Mouse (Mus musculus) heart, postnatal 14 days (tissue): Measurements from ENCODE around the gene Pmepa1. TPM values are rescaled to one million over a fixed set of nuclear protein-coding genes. Genes with fewer than 3 reads are reported as not detected.

ENCODE experiments used
- DNase-seq, 2 experiments: peaks; one replicate each; pipeline ENCODE4 v3.0.0; 2021 to 2022
- intact Hi-C: fragments of 180-260 bp; cut with DNase I; formaldehyde crosslinking; loops from one replicate; pipeline ENCODE4 v1.15.1; 2025
- total RNA-seq, 2 experiments: library from RNA; stranded (reverse); gene quantifications; 2 replicates each; pipeline ENCODE4 v1.2.3; 2021

The Pmepa1 gene
- total RNA-seq, 2 experiments from 2014 or later, result 32.4 to 32.5 TPM

DNA sequence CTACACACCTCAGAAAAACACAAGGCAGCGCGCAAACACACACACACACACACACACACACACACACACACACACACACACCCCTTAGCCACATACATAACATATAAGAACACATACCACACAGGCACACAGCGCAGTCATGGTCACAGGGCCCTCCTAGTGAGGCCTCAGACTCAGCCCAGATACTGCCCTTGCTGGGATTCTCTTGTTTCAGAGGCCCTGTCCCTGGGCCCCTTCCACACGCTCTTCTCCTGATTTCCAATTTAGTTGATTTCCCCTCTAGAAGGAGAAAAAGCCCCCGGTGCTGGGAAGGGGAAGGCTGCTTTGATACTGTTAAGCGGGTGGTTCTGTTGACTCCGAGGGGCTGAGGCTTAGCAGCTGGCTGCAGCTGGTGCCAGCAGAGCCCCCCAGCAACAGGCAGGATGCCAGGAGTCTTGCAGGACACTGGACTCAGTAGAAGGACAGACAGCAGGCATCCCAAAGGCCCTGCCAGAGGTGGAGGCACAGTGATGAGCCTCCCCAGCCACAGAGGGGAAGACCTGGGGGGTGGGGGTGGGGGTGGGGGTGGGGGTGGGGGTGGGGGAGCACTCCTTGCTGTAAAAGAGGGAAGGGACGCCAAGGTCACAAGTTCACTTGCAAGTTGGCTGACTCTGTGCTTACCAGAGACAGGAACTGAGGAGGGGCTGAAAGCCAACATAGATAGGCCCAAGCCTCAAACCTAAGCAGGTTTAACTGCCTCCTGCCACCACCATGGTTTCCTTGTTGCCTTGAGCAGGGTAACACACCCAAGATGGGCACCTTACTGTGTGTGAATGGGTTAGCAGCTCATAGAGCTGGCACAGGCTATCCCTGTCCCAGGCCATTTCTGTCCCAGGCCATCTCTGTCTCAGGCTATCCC is 40.6 kb downstream of the Pmepa1 start:
- intact Hi-C loops, result no loop called here
- no peak for DNase-seq

DNA sequence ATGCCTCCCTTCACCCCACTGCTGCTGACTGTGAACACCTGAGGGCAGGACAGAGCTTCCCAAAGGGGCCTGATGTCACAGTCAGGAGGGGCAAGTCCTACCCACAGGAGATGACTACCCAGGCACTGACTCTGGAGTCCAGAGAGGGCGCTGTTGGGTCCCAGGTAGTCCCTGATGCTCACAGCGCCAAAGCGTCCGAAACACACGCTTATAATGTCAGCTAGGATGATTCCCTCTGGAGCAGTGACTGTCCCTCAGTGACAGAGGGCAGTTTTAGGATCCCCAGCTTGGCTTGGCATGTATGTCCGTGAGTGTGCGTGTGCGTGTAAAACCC is 43.6 kb downstream of the Pmepa1 start:
- DNase-seq, result no peak
- intact Hi-C loops, result loop anchor here (5.0 kb wide), 1 partner anchor 105 kb away; no protein-coding TSS in a partner anchor

DNA sequence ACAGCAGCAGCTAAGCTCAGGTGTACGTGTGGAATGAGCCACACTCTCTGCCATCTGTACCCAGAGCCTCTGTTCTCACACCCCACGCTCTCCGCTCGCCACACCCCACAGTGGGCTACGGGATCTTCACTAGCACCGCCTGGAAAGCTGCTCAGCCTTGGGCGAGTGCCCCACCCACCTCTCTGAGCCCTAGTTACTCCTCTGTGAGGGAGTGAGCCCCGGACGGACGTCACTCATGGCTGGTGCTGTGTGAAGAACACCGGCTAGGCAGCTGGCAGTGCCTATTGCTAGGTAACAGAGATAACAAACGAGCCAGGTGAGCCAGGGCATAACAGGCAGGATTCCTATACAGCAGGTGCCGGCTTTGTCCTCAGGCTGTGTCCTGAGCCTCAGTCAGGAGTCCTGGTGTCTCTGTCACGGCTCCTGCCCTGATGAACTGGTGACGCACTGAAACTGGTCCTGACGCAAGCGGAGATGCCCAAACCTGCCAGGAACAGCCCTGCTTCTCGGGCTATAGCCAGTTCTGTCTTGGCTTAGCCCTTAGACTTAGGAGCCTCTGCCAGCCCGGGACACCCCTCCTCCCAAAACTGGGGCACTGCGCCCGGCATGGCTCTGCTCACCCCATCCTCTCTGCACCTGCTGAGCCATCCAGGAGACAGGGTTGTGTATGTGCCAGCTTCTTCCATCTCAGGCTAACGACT is 44.1 kb downstream of the Pmepa1 start:
- intact Hi-C loops, result loop anchor here (5.0 kb wide), 1 partner anchor 105 kb away; no protein-coding TSS in a partner anchor

DNA sequence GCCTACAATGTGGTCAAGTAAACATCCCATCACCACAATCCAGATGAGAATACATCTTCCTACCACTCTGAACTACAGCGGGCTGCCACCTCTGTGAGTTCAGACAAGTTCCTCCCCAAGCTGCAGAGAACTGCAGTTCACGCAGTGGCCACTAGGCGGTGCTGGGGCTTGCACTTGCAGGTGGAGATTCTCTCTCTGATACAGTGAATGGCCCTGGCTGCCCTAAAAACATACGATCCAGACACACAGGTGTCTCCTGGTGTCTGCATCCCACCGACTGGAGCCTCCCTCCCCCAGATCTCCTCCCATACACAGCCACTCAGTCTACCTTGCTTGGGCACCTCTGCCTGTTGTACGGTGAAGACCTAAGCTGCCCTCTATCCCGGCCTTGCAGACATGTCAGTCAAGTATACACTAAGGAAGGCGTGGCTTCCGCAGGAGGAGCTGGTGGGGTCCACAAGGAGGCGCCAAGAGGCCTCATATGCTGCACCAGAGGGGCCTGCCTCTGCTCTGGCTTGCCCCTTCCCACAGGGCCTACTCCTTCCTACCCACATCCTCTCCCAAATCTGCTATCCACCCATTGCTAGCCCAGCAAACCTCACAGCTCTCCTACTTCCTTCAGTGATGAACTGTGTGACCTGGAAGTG is 46.6 kb downstream of the Pmepa1 start:
- intact Hi-C loops, result loop anchor here (1.0 to 5.0 kb wide), 5 partner anchors 45 to 224 kb away; no protein-coding TSS in a partner anchor
- DNase-seq, result peak; percentile 88 to 94

More for the DNA sequence above, 44.1 kb downstream of the Pmepa1 start:
- DNase-seq, result no peak

- DNase-seq, result no peak
- intact Hi-C loops, result loop anchor here (2.0 kb wide), 1 partner anchor 188 kb away; no protein-coding TSS in a partner anchor
Observed at GRCm38 (mm10) chr2:173228567-173228966, 47.8 kb downstream of the Pmepa1 start.

DNA sequence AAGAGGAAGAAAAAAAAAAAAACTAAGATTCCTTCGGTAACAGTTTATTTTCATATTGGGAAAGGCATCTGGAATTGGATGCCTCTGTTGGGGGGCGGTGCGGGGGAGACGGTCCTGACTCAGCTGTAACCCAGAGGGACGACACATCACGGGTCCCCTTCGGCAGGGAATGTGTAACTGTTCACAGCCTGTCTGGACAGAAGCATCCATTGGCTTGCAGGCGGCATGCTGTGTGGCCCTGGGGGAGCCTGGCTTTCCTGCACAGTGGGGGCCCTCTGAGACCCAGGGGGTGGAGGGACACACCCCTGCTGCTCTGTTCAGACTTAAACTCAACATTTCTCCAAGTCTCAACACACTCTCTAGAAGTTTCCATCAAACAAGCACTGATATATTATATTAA is 49.5 kb downstream of the Pmepa1 start:
- intact Hi-C loops, result no loop called here
- no peak for DNase-seq

DNA sequence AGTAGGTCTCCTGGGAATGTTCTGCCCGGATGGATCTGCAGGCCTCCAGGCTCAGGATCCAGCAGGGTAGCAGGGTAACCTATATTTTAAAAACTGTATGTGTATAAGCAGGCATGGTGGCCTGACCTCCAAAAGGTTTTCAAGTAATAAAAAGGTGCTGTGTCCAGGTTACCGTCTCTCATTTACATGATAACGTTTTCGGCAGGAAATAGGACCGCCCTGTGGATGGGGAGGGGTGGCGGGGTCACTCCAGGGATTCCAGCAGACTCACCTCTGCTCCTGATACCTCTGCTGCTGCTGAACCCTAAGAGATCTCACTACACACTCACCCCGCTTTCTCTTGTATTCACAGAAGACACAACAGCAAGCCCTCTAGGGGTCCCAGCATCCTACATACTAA is 50.4 kb downstream of the Pmepa1 start:
- intact Hi-C loops, result no loop called here
- DNase-seq, result no peak

DNA sequence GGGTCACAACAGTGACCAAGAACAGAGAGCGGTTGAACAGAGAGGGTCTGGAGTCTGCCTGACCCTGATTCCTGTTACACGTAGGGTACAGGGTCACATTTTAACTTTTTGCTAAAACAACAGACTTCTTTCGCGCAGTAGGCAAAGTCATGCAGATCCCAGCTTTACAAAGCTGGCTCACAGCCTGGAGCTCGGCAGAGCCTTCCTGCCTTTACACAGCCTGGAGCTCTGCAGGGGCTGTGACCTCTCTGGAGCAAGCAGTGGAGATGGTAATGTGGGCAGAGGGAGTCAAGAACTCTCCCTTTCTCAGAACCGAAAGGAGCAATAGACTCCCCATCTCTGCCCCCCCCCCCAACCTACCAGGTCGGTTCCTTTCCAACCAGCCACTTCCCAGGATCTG is 51.5 kb downstream of the Pmepa1 start:
- intact Hi-C loops, result no loop called here
- no peak for DNase-seq

DNA sequence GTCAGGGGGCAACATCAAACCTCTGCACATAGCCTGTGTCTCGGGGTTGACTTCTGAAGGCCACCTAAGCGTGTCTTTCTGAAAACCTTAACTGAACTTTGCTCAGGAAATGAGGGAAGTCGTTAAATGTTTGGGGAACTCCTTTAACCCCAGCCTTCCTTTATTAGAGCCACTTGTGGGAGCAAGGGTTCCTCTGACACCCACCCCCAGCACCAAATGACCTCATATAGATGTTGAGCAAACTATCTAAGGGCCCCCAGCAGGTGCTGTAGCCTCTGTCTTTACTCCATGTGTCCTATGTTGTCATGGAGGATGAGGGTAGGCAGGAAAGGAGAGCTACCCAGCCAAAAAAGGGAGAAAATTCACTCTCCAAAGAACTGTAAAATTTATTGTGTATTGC is 52.2 kb downstream of the Pmepa1 start:
- intact Hi-C loops, result no loop called here
- DNase-seq, result no peak

GRCm38 (mm10) chr2:173223496-173223895 is 52.8 kb downstream of the Pmepa1 start:
- intact Hi-C loops, result no loop called here
- no peak for DNase-seq

DNA sequence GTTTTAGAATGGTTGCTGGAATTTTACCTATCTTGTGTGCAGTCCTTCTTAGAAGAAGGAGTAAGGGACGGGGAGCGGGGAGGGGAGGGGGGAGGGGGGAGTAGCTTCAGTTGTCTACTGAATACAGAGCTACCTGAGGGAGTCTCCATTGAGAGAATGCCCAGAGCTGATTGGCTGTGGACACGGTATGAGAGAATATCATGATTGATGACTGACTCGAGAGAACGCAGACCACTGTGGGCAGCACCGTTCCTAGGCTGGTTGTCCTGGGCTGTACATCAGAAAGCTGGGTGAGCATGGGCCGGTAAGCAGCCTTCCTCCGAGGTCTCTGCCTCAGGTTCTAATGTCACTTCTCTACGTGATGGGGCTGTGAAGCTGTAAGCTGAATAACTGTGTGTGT is 55.6 kb downstream of the Pmepa1 start:
- DNase-seq, result no peak
- intact Hi-C loops, result no loop called here

DNA sequence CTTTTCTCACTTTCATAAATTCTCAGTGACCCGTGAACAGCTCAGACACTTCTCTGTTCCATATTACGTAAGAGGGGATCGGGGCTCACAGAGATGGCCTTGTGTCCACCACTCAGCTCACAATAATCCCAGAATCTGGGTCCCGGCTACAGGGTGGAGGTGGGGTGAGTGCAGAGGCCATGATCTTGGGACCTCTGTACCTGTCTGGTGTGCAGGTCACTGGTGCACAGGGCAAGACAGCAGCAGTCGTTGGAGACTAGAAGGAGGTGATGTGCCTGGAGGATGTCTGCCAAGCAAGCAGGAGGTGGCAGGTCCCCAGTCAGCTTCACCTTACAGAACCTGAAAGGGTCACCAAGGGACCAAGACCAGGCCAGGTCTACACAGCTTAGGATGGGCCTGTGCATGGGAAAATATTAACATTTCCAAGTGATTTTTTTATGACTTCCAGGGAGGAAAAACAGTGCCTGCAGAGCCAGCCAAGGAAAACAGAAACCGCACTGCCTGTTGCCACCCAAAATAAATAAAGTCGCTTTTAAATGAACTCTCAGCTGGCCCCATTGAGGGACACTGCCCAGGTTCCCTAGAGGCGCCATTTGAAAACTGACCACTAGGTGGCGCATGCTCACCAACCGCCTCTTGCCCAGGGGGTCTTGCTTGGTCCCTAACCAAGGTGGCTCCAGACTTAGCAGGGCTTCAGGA is 56.9 kb downstream of the Pmepa1 start:
- DNase-seq, result peak; percentile 46 to 64
- intact Hi-C loops, result loop anchor here (1.0 kb wide), 1 partner anchor 327 kb away; no protein-coding TSS in a partner anchor

DNA sequence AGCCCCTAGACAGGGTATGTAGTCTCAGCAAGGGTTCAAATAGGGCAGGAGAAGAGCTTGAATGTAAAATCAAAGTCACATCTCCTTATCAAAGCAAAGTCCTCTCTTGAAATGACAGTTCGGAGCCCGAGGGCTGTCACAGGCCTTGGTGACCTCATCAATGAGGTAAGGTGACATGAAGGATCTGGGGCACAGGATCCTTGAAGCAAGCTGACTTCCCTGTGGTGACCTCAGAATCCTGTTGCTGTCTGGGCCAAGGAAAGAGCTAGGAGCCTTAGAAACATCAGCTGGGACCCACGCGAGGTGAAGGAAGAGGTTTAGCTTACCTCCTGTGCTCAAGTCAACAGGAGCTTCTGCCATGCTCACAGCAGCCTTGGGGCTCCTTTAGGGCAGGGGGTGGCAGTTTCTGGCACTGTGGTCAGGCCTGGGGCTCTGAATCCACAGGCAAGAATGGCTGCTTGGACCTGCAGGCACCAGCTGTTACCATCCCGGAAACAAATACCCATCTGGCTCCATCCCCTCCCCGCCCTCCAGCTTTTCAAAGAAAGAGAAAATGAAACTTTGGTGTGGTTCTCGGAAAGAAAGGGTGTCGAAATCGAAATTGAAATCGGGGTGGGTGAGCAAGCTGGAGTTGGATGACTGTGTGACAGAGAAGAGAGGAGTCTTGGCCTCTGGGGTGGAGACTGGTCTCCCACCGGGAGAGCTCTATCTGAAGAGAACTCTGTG is 57.8 kb downstream of the Pmepa1 start, which contains the start of gene Zbp1:
Gene Zbp1, minus strand, starts transcription at position 508 of the 726 bp plus-strand sequence.
- DNase-seq, result no peak

DNA sequence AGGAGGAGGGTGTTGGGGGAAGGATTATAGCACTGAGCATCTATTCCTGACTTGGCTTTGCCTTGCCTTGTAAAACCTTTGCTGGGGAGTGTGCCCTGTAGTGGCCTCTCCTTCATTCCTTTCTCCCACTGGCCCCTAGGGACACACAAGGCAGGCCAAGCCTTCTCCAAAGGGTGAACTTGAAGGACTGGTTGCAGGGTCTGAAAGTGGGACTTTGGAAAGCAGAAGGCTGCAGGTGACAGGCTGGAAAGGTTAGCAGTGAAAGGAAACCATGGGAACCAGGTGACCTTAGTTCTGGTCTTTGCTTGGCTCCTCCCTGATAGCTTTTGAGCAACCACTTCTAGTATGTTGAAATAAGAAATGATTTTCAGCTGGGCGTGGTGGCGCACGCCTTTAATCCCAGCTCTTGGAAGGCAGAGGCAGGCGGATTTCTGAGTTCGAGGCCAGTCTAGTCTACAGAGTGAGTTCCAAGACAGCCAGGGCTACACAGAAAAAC is 58.5 kb downstream of the Pmepa1 start:
- intact Hi-C loops, result no loop called here
- DNase-seq, result no peak

More for the DNA sequence above, 57.8 kb downstream of the Pmepa1 start, which contains the start of gene Zbp1:
- intact Hi-C loops, result loop anchor here (1.0 kb wide), 1 partner anchor 328 kb away; no protein-coding TSS in a partner anchor

GRCm38 (mm10) chr2:173217246-173217645 is 59.1 kb downstream of the Pmepa1 start:
- intact Hi-C loops, result no loop called here
- DNase-seq, result no peak

- intact Hi-C loops, result no loop called here
- DNase-seq, result no peak
Observed at GRCm38 (mm10) chr2:173216840-173217239, 59.5 kb downstream of the Pmepa1 start.

DNA sequence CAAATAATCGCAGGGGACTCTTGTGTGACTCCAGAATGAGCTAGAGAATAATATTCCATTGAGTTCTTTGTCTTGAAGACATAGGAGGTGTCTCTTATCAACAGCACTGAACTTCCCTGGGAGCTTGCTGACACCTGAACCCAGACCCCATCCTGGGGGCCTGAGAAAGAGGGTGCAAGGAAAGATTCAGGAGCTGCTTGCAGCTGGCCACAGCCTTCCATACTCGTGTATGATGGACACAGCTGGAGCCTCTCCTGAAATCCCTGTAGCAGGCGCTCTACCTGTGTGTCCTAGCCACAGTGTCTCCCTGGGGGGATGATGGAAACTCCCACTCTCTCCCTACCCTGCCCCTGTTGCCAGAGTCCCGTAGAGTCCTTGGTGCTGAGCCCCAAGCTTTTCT is 64.1 kb downstream of the Pmepa1 start:
- intact Hi-C loops, result no loop called here
- no peak for DNase-seq

DNA sequence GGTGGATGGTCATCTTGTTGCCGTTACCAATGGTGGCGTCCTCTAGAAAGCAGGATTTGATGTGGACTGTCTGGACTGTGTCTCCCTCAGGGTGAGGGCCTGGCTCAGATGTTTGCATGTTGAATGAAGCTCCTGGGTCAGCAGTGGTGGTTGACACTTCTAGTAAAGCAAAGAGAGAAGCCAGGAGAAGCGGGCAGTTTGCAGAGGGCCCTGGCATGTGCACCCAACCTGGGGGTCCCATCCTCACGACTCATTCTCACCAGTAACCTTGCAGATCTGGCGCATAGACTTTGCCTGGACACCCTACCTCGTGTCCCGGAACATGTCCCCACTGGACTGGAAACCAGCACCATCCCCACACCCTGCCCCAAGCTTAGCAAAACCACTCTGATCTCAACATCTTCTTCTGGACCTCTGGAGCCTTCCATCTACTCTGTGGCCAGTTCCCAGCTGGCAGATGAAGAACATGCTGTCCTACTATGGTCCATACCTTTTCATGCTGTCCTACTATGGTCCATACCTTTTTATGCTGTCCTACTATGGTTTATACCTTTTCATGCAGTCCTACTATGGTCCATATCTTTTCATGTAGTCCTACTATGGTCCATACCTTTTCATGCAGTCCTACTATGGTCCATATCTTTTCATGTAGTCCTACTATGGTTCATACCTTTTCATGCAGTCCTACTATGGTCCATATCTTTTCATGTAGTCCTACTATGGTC is 67.1 kb downstream of the Pmepa1 start:
- DNase-seq, result no peak
- intact Hi-C loops, result no loop called here

- no peak for DNase-seq
- intact Hi-C loops, result no loop called here
Observed at GRCm38 (mm10) chr2:173207051-173207450, 69.3 kb downstream of the Pmepa1 start.
